Mouse (Mus musculus) retina, postnatal 1 day (tissue): ENCODE data around the gene Mta2.
"Not testable (repeated sequence)": the region's sequence is repeated elsewhere in the genome, so short reads cannot be mapped to it uniquely, and the experiment has no call there.

Experiments
- DNase-seq: peaks from one replicate; pipeline ENCODE4 v3.0.0-alpha.2; 2012

Mta2 gene

DNA sequence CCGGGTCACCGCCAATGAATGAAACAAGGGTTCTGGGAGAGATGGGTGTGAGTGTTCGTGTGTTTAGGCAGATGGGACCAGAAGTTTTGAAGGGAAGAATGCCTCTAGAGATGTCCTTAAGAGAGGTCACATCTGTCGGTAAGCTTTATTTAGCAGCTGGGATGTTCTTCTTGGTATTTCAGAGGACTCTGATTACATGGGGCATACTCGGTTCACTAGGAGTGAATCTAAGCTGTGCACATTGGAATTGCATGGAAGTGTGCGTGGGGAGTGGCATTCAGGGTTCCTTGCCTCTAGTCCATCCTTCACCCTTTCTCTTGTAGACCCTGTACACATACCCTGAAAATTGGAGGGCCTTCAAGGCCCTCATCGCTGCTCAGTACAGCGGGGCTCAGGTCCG, 26.2 kb downstream of the Mta2 start:
- DNase-seq, result no peak

DNA sequence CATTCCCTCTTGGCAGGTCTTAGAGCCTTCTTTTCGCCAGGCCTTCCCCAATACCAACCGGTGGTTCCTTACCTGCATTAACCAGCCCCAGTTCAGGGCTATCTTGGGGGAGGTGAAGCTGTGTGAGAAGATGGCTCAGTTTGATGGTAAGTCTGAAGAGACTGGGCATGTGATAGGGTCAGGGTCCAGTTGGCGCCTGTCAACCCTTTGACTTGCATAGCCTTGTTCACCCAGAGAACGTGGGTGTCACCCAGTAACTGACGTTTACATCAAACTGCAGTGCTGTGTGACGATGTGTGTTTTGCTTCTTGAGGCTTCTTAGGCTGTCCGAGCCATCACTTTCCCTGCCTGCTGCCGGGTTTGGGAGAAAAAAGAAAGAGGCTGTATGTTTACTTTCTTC, 30.8 kb downstream of the Mta2 start:
- not testable (repeated sequence) for DNase-seq

DNA sequence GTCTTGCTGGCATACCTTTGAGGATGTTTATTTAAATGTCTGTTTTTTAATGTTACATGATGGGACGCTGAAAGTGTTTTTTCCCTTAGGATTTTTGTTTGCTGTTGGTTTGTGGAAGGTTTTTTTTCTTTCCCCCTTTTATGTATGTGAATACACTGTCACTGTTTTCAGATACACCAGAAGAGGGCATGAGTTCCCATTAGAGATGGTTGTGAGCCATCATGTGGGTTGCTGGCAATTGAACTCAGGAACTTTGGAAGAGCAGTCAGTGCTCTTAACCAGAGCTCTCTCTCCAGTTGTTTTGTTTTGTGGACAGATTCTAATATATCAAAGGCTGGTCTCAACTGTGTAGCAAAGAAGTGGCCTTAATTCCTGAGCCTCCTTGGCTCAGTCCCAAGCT, 33.0 kb downstream of the Mta2 start:
- DNase-seq, result no peak

DNA sequence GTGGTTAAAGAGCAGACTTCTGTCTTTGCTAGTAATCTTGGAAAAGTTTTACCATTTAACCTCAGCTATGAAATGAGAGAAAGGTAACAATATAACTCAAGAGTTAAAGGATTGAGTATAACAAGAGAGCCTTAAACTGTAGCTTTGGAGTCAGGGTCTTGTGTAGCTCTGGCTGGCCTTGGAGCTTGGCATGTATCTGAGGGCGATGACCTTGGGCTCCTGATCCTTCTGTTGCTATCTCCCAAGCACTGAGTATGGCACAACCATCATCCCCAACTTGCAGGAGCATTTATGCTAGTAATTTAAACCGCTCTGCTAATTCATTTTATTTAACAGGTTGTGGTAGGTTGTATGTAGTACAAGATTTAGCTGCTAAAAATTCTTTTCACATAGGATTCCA, 33.8 kb downstream of the Mta2 start:
- no peak for DNase-seq

DNA sequence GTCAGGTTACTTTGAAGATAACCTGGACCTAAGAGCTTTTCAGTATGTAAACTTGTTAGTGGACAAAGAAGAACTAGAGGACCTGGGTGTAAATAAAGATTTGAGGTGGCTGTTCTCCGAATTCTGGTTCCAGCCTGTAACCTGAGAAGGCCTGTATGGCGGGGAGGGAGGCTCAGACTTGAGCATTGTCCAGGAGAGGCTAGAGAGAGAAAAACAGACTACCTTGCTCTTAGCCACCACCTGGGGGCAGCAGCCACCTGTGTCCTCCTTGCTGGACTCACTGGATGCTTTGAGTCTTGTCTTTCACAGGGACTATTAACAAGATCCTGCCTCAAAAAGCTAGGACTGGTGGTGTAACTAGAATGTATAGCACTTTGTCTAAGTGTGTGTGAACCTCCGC, 34.9 kb downstream of the Mta2 start:
- DNase-seq, result peak; percentile 62

DNA sequence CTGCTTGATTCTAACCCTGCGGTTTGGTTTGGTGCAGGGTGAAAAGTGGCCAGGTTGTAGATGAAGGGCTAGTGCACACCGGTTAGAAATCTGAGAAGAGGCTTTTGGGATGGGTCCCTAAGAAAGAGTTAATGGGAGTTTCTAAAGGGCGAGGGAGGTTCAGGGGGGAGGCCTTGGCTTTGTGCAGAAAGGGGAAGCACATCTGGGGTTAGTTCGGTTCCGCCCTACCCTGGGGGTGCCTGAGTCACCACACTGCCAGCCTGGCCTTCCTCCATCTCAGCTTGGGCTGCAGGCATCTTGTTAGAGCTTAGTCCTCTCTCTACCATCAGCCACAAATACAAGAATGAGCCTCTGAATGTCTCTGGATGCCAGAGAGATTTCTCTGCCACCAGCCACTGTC, 39.1 kb downstream of the Mta2 start:
- no peak for DNase-seq

DNA sequence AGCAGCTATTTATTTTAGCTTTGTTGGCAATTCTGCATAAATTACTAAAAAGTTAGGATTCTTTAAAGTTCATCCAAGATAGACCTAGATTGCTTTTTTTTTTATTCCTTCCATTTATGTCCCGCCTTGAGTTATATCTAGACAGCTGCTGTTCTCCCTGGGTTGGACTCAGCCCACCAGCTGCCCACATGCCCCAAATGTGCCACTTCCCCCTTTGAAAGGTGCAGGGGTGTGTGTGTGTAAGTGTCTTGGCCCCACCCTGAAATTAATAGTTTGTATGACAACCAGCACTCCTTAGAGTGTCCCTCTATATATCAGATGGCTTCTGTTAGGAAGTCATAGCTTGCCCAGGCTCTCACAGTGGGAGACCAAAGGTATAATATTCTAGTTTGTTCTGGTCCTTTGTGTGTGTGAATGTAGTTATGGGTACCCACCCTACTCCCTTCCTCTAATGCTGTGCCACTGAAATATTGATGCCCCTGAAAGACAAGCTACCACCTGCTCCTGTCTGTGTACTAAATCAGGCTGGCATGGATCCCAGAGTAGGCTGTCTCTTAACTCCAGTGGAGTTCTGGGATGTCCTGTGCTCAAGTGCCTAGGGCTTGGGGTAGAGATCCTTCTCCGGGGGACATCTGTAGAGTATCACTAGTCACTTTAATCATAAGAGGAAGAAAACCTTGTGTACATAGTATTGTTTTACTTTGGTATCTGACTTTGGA, 39.9 kb downstream of the Mta2 start:
- no peak for DNase-seq

DNA sequence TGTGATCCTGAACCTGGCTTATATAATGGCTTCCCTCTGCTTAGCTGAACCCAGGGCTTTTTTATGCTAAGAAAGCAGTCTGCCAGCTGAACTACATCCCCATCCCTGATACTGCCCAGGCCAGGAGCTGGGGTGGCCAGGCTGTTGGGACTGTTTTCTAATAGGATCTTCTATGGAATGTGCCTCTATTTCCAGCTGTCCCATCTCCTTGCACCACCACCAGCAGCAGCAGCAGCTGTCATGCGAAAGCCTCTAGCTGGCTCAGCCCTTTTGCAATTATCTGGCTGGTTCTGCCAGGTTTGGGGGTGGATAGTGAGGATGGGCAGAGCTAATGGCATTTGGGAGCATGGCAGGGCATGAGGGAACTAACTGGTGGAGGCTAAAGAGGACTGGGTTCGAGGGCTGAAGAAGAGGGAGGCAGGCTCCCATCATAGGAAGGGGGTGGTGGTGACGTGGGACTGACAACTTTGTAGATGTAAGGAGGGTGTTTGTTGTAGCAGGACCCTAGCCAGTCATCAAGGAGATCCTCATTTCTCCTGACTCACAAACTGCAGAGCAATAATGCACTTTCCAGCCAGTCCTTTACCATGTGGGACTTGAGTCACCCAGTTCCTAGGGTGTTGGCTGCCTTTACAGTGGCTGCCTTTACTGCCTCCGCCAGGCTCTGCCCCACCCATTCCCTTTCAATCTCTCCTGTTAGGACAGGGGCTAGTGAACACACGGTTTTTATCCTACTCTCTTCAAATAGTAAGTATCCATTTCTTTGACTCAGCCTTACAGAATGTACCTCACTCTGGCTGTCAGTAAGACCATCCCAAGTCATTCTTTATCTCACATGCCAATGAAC, 40.9 kb downstream of the Mta2 start:
- no peak for DNase-seq

DNA sequence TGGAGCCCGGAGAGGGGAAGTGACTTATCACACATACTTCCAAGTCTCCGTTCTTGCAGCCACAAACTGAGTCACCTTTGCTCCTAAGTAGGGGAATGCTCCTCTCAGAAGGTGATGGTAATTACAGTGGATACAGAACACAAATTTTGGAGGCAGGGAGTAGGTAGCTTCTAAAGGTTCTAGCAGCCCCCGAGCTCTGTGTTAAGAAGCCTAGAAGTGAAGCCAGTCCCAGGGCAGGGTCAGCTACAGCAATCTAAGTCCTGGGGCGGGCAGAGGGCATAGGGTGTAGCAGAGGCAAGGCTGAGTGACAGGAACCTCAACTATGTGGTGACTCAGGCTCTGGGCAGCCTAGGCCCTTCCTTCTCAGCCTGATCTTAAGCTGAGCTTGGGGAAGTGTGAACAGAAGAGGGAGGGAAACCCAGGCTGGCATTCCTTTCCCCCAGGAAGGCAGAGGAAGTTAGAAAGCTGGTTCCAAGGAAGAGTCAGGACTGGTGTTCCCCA, 41.5 kb downstream of the Mta2 start:
- DNase-seq, result no peak

DNA sequence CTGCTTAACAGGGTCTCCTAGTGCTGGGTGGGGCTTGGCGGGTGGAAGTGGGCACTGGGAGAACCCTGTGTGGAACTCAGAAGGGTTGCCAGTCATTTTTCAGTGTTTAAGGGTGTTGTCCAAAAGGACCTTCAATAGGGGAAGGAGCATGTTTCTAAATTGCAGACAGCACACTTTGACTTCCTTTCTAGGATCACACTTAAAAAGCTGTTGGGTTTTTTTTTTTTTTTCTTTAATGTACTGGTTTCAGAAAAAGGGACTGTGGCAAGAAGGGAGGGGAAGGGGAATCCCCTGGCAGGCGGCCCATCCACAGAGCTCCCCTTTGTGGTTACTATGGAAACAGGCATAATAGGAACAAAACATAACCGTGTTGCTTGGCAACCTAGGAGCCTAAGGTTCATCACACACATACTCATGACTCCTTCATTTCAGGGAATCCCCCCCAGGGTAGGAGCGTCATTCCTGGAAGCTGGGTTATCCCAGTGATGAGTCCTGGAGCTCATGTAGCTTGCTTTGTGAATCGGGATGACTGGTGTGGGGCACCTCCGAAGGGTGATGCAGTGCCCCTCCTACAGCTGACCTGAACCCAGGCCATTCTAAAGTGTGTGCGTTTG, 42.7 kb downstream of the Mta2 start:
- peak; percentile 92 for DNase-seq

DNA sequence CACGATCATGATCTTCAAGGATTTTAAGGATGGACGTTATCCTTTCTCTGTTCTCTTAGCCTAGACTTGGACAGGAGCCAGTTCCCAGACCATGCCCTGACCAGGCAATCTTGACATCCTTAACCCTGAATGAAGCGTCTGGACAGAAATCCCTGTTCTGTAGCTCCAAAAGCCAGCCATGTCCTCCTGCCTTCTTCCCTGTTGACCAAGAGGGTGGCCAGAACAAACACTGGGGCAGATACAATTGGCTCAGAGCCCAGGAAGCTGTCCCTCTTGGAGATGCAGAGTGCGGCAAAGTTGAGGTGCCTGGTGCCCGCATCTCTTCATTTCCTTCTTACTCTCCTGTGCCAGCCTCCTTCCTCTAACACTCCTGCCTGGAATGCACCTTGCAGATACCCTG, 44.2 kb downstream of the Mta2 start:
- no peak for DNase-seq

DNA sequence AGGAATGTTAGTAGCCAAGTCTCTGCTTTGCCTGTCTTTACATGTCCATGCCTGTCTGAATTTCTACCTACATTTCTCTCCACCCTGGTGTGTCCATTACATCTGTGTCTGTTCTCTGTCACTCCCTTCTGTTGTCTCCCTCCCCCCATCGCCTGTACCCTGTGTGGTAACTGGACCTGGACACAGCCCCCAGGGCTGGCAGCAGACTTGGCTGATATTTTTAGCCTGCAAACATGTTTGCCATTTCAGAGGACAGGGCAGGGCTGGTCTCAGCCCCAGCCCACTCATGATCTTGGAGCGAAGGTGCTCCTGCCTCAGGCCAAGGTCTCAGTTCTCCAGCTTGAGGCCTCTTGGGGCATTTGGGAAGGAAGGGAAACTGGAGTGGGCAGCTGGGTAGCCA, 46.1 kb downstream of the Mta2 start:
- no peak for DNase-seq

DNA sequence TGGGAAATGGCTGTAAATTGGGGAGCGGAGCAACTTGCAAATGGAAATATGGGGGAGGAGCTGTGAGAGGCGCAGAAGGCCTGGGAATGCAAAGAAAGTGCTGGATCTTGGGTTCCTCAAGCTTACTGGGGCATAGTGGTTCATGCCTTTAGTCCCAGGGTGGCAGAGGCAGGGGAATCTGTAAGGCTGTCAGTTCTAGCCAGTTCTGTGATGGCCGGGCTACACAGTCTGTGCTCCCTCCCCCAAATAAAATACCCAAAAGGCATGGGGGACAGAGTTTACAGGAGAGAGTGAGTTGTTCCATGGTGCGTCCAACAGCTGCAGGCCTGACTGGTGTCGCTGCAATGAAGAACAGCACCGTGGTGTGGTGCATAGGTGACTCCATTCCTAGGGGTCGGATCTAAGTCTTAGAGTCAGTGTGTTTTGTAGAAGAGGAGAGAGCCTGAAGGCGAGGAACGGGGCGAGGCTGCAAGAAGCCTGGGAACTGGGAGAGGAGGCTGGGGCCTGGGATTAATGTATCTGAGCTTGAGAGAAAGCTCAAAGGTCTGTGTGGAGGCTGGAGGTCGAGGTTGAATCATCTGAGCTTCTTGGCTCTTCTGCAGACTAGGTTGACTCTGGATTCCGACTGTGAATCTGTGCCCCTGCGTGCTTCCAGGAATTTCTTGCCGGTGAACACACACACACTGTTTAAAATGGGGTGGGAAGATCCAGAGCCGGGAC, 46.8 kb downstream of the Mta2 start:
- no peak for DNase-seq

DNA sequence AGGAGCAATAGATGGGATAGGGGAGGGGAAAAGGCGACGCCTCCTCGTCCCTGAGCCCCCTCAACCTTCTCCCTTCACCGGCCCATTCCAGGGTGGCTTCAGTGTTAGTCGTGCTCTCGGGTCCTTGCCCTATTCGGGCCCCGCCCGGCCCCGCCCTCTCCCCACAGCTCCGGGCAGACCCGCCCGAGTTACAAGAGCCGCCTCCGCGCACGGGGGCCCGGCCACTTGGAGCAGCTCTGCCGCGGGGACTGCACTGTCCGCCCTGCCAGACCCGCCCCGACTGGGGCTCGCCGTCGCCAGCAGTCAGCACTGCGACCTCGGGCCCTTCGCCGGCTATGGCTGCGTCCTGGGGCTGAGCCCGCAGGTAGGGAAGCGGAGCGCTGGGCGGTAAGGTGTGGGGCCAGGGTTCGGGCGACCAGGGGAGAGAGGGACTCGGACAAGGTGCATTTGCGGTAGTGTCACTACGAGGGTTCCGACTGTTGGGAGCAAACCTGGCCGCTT, 47.4 kb downstream of the Mta2 start, which contains the start of gene Ahnak:
Gene Ahnak (plus strand): TSS at position 219 of the 501 bp plus-strand sequence.
- DNase-seq, result peak; percentile 48

DNA sequence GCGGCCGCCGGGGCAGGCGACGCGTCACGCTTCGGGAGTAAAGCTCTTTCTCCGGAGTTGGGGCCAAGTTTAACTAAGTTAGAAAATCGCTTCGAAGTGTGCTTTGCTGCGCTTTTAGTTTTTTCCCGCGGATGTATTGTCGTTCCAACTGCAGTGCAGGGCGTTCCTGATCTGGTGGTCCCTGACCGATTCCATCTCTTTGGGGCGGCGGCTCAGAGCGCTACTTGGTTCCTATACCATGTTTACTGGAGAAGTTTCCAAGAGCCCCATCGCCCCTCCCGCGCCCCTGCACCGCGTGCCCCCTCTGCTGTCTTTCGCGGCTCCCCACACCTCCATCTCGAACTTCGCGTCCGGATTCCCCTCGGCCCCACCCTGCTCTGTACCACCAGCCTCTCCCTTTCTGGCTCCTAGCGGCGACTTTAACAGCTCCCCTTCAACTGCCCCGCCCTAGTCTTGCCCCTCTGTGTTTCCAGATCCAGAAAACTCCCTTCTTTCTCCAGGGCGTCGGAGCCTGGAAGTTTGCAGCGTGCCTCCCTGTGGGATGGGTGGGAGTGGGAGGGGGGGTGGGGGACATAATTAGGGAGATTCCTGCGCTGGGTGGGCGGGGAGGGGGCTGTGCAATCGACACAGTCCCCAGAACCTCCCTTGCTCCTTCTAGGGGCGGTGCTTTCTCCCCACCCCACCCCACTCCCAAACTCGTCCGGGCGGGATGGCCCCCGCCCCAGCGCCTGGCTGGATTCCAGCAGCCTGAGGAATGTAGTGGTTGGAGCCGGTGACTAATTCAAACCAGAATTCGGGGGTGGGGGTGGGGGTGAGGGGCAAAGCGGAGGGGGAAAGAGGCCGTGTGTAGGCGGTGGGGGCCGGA, 48.1 kb downstream of the Mta2 start:
- DNase-seq, result peak; percentile 75

DNA sequence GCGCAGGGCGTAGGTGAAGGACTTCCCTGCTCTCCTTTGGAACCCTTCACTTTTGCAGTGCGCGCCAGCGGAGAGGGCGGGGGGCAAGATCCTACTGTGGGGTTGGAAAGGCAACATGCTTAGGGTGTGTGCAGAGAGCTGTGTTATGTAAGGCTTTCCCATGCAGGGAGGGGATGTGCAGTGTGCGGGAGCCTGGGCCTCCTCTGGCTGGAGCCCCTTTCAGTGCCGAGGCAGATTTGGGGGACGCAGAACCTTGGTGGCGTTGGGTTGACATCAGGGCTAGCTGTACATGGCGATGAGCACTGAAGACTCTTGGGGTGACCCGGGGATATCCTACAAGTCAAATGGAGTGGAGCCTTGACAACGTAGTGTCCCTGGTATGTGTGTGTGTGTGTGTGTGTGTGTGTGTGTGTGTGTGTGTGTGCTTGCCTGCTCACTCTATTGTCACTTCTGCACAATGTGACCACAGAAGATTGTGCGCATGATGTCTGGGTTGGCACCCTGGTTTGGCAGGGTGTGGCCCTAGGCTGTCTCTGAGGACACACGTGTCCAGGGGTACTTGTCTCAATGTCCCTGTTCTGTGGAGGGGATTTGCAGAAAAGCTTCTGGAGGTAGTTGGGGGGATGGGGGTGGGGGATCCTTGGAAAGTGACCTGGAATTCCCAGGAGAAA, 48.9 kb downstream of the Mta2 start:
- DNase-seq, result no peak

DNA sequence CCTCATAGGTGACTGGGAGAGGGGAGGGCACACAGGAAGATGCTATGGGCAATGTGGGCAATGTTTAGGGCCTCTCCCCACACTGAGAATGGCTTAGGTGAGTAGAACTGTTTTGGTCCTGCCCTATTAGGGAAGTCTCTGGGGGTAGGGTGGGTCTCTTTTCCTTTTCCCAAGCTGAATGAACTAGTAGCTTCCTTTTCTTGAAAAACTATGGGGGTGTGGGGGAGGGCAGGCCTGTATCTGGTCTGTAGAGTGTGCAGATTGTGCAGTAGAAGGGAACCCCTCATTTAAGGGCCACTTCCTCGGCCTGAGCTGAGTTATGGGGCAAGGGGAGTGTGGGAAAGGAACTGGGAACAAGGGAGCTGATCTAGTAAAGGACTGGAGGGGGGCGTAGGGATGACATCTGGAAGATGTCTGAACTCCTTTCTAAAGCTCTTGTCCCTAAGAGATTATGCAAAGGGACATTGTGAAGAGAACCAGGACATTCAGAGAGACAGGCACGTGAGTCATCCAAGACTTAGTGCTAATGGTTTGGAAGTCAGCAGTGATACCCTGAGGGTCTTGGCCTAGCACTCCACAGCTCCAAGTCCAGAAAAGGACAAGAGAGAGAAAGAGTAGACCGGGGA, 49.7 kb downstream of the Mta2 start:
- peak; percentile 35 for DNase-seq

DNA sequence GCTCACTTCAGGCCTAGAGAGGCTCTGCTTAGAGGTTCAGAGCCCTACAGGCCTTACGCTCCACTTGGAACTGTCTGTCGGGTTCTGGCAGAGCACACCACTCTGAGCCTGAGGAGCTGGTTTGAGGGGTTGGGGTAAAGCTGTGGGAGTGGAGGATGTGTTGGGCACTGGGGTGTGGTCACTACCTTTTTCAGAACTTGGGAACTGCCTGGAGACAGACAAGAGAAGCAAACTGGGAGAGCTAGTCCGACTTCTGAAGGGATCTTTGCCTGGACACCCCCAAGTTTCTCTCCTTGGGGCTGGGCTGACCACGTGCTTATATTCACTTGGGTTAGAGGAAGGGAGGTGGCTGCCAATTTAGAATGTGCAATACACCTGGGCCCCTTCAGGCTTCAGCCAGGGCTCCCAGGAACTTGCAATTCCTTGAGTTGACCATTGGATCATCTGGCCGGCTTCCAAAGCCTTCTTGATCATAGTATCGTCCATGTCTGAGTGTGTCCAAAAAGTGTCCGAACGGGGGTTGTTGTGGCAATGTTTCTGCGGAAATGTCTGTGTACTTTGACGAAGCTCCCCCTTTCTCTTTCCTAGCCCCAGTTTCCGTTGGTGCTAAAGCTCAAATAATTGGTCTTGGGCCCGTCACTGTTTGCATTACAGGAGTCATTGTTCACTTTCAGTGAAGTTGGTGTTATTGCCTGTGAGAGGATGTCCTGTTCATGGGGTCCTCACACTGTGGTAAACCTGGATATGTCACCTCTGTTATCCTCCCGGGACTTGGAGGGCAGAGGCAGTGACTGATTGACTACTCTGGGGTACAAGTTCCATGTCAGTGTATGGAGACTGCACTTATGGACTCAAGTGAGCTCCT, 50.4 kb downstream of the Mta2 start:
- no peak for DNase-seq

DNA sequence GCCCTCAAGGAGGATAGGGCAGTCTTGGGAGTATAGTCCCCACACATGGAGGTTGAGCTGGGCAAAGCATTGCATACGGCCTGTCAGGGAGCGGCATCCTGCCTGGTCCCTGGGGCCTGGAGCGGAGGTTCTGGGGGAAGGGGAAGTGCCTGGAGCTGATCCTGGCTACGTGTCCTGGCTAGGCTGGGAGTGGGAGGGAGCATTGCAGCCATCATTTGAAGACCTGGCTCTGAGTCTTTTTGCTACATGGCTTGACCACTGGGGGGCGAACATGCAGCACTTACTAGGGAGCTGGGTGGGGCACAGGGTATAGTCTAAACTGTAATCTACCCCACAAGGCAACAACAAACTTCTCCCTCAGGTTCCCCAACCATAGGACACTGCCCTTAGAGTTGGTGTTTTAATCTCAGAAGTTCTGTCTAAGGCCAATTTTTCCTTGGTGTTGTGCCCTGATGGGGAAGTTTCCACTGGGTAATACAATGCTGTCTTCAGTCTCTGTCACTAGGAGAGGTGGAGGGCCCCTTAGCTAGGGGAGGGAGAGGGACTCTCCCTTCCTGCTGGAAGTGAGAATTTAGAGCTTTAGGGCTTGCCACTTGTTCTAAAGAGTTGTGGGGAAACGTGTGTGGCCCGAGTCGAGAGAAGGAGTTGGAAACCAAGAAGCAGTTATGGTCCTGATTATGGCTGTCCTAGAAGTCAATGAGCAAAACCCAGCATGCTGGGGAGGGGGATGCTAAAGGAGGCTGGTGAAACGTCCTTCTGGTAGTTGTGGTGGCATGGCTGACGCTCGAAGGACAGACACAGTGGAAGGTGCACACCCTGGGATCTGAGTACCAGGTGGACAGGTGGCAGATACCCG, 51.3 kb downstream of the Mta2 start:
- DNase-seq, result peak; percentile 72
